Mouse (Mus musculus) ES-Bruce4 (cell line): ENCODE measurements around the gene Acbd6.

ENCODE experiments used
- CTCF ChIP-seq: IDR thresholded peaks from one replicate; pipeline ENCODE4 v1.8.1; 2011; ENCODE audit warnings: low read depth, low read length
- EP300 ChIP-seq: IDR thresholded peaks from 2 replicates; pipeline ENCODE4 v1.6.1; 2011; ENCODE audit warnings: low read depth, low read length; ENCODE audit not compliant: insufficient read depth
- POLR2A ChIP-seq: IDR thresholded peaks from one replicate; pipeline ENCODE4 v1.8.1; 2011; ENCODE audit warnings: low read length; ENCODE audit not compliant: insufficient read depth

- TF ChIP-seq CTCF (no peak), POLR2A (no peak), EP300 (no peak)
Measured at GRCm38 (mm10) chr1:155527787-155528158, 30.1 kb upstream of the Acbd6 start.
